Mouse (Mus musculus): Measurements from ENCODE around the gene Bdkrb2. TPM values are rescaled to one million over a fixed set of nuclear protein-coding genes. Genes with fewer than 3 reads are reported as not detected.

Gene Bdkrb2
- polyA plus RNA-seq, 1 experiment = not detected

- H3K36me3 ChIP-seq (replicated peaks; ENCODE audit: low read length) = no peaks in the 10 kb centered on the region
- H3K9me3 ChIP-seq = peaks cover 4% of the 10 kb centered on the region
- peaks cover 16% of the 10 kb centered on the region for H3K4me1 ChIP-seq
- H3K27me3 ChIP-seq (replicated peaks) = peaks cover 60% of the 10 kb centered on the region
- no peak overlapping the region for H3K4me3 ChIP-seq (replicated peaks)
- TF ChIP-seq FLI1 (IDR thresholded peaks at IDR 0.05; ENCODE audit: low read length) (no peak), GATA1 (IDR thresholded peaks at IDR 0.05; ENCODE audit: borderline replicate concordance, low read length) (no peak)
Measured at GRCm38 (mm10) chr12:105582486-105582885, 19.5 kb downstream of the Bdkrb2 start.

GRCm38 (mm10) chr12:105583484-105583883 is 20.5 kb downstream of the Bdkrb2 start:
- H3K4me3 ChIP-seq (replicated peaks) = no peak overlapping the region
- peaks cover 16% of the 10 kb centered on the region for H3K4me1 ChIP-seq
- peaks cover 69% of the 10 kb centered on the region for H3K27me3 ChIP-seq (replicated peaks)

GRCm38 (mm10) chr12:105584851-105585250 is 21.8 kb downstream of the Bdkrb2 start:
- no peak for TF ChIP-seq GATA1 (IDR thresholded peaks at IDR 0.05; ENCODE audit: borderline replicate concordance, low read length)
- no peak for TF ChIP-seq FLI1 (IDR thresholded peaks at IDR 0.05; ENCODE audit: low read length)
- H3K27me3 ChIP-seq (replicated peaks) = peaks cover 66% of the 10 kb centered on the region
- peaks cover 16% of the 10 kb centered on the region for H3K4me1 ChIP-seq
- H3K9me3 ChIP-seq = peaks cover 4% of the 10 kb centered on the region
- H3K36me3 ChIP-seq (replicated peaks; ENCODE audit: low read length) = no peaks in the 10 kb centered on the region
- no peak overlapping the region for H3K4me3 ChIP-seq (replicated peaks)

More at GRCm38 (mm10) chr12:105583484-105583883, 20.5 kb downstream of the Bdkrb2 start:
- Histone ChIP-seq H3K36me3 (replicated peaks; ENCODE audit: low read length) (no peaks in the 10 kb centered on the region), H3K9me3 (peaks cover 4% of the 10 kb centered on the region)
- TF ChIP-seq FLI1 (IDR thresholded peaks at IDR 0.05; ENCODE audit: low read length) = no peak
- TF ChIP-seq GATA1 (IDR thresholded peaks at IDR 0.05; ENCODE audit: borderline replicate concordance, low read length) = no peak

- Histone ChIP-seq H3K9me3 (no peaks in the 10 kb centered on the region), H3K4me1 (peaks cover 16% of the 10 kb centered on the region), H3K4me3 (replicated peaks) (no peak overlapping the region), H3K27me3 (replicated peaks) (peaks cover 46% of the 10 kb centered on the region), H3K36me3 (replicated peaks; ENCODE audit: low read length) (no peaks in the 10 kb centered on the region)
- no peak for TF ChIP-seq FLI1 (IDR thresholded peaks at IDR 0.05; ENCODE audit: low read length)
- no peak for TF ChIP-seq GATA1 (IDR thresholded peaks at IDR 0.05; ENCODE audit: borderline replicate concordance, low read length)
Measured at GRCm38 (mm10) chr12:105587526-105587925, 24.5 kb downstream of the Bdkrb2 start.

GRCm38 (mm10) chr12:105590786-105591185 is 27.8 kb downstream of the Bdkrb2 start:
- TF ChIP-seq GATA1 (IDR thresholded peaks at IDR 0.05; ENCODE audit: borderline replicate concordance, low read length) (no peak), FLI1 (IDR thresholded peaks at IDR 0.05; ENCODE audit: low read length) (no peak)
- Histone ChIP-seq H3K4me1 (no peaks in the 10 kb centered on the region), H3K27me3 (replicated peaks) (peaks cover 36% of the 10 kb centered on the region), H3K9me3 (no peaks in the 10 kb centered on the region), H3K4me3 (replicated peaks) (no peak overlapping the region), H3K36me3 (replicated peaks; ENCODE audit: low read length) (no peaks in the 10 kb centered on the region)

- no peak overlapping the region for H3K4me3 ChIP-seq (replicated peaks)
- no peak for TF ChIP-seq FLI1 (IDR thresholded peaks at IDR 0.05; ENCODE audit: low read length)
- no peaks in the 10 kb centered on the region for H3K9me3 ChIP-seq
- no peaks in the 10 kb centered on the region for H3K4me1 ChIP-seq
- H3K36me3 ChIP-seq (replicated peaks; ENCODE audit: low read length) = no peaks in the 10 kb centered on the region
- peaks cover 28% of the 10 kb centered on the region for H3K27me3 ChIP-seq (replicated peaks)
Measured at GRCm38 (mm10) chr12:105592361-105592761, 29.3 kb downstream of the Bdkrb2 start.

- TF ChIP-seq GATA1 (IDR thresholded peaks at IDR 0.05; ENCODE audit: borderline replicate concordance, low read length) (no peak), FLI1 (IDR thresholded peaks at IDR 0.05; ENCODE audit: low read length) (no peak)
- Histone ChIP-seq H3K4me3 (replicated peaks) (no peak overlapping the region), H3K36me3 (replicated peaks; ENCODE audit: low read length) (no peaks in the 10 kb centered on the region), H3K4me1 (no peaks in the 10 kb centered on the region), H3K27me3 (replicated peaks) (peaks cover 22% of the 10 kb centered on the region), H3K9me3 (no peaks in the 10 kb centered on the region)
Measured at GRCm38 (mm10) chr12:105593471-105593870, 30.4 kb downstream of the Bdkrb2 start.

GRCm38 (mm10) chr12:105597135-105597534 is 34.1 kb downstream of the Bdkrb2 start:
- TF ChIP-seq FLI1 (IDR thresholded peaks at IDR 0.05; ENCODE audit: low read length) (no peak), GATA1 (IDR thresholded peaks at IDR 0.05; ENCODE audit: borderline replicate concordance, low read length) (no peak)
- no peak overlapping the region for H3K4me3 ChIP-seq (replicated peaks)

GRCm38 (mm10) chr12:105598503-105598902 is 35.5 kb downstream of the Bdkrb2 start:
- Histone ChIP-seq H3K27me3 (replicated peaks) (peaks cover 25% of the 10 kb centered on the region), H3K4me1 (no peaks in the 10 kb centered on the region), H3K4me3 (replicated peaks) (no peak overlapping the region), H3K36me3 (replicated peaks; ENCODE audit: low read length) (no peaks in the 10 kb centered on the region), H3K9me3 (peaks cover 13% of the 10 kb centered on the region; the same call in 1 of the 2 replicates)
- TF ChIP-seq FLI1 (IDR thresholded peaks at IDR 0.05; ENCODE audit: low read length) (no peak), GATA1 (IDR thresholded peaks at IDR 0.05; ENCODE audit: borderline replicate concordance, low read length) (no peak)

More at GRCm38 (mm10) chr12:105597135-105597534, 34.1 kb downstream of the Bdkrb2 start:
- Histone ChIP-seq H3K36me3 (replicated peaks; ENCODE audit: low read length) (no peaks in the 10 kb centered on the region), H3K9me3 (peaks cover 7% of the 10 kb centered on the region; the same call in 1 of the 2 replicates), H3K4me1 (no peaks in the 10 kb centered on the region), H3K27me3 (replicated peaks) (peaks cover 30% of the 10 kb centered on the region)

GRCm38 (mm10) chr12:105599098-105599497 is 36.1 kb downstream of the Bdkrb2 start:
- Histone ChIP-seq H3K36me3 (replicated peaks; ENCODE audit: low read length) (no peaks in the 10 kb centered on the region), H3K4me3 (replicated peaks) (no peak overlapping the region), H3K4me1 (no peaks in the 10 kb centered on the region), H3K27me3 (replicated peaks) (peaks cover 21% of the 10 kb centered on the region), H3K9me3 (peaks cover 13% of the 10 kb centered on the region; the same call in 1 of the 2 replicates)
- TF ChIP-seq FLI1 (IDR thresholded peaks at IDR 0.05; ENCODE audit: low read length) (no peak), GATA1 (IDR thresholded peaks at IDR 0.05; ENCODE audit: borderline replicate concordance, low read length) (no peak)

- TF ChIP-seq GATA1 (IDR thresholded peaks at IDR 0.05; ENCODE audit: borderline replicate concordance, low read length) (no peak), FLI1 (IDR thresholded peaks at IDR 0.05; ENCODE audit: low read length) (no peak)
- Histone ChIP-seq H3K9me3 (peaks cover 13% of the 10 kb centered on the region; the same call in 1 of the 2 replicates), H3K4me3 (replicated peaks) (no peak overlapping the region), H3K4me1 (no peaks in the 10 kb centered on the region), H3K36me3 (replicated peaks; ENCODE audit: low read length) (no peaks in the 10 kb centered on the region), H3K27me3 (replicated peaks) (peaks cover 18% of the 10 kb centered on the region)
Measured at GRCm38 (mm10) chr12:105601586-105601985, 38.6 kb downstream of the Bdkrb2 start.

All from megakaryocyte, embryonic 14.5 days (primary cell).